Mouse (Mus musculus) left cerebral cortex, postnatal 10 days (tissue): Measurements from ENCODE around the gene Usp22. TPM values are rescaled to one million over a fixed set of nuclear protein-coding genes. Genes with fewer than 3 reads are reported as not detected.
A peak's percentile ranks its signal among the peaks of the same experiment; 100 is the strongest.
"Not testable (repeated sequence)": the region's sequence is repeated elsewhere in the genome, so short reads cannot be mapped to it uniquely, and the experiment has no call there.

ENCODE experiments used
- DNase-seq, 2 experiments: peaks; one replicate each; pipeline ENCODE4 v3.0.0; 2021 to 2022; ENCODE audit warnings: low spot score in 2 of 2, mixed read lengths in 1 of 2; ENCODE audit errors: extremely low spot score in 1 of 2
- intact Hi-C: fragments of 180-260 bp; cut with DNase I; formaldehyde crosslinking; loops from one replicate; pipeline ENCODE4 v1.15.1; 2025
- total RNA-seq, 2 experiments: library from RNA; stranded (reverse); gene quantifications; 2 replicates each; pipeline ENCODE4 v1.2.3; 2021

The Usp22 gene
- total RNA-seq, 2 experiments from 2014 or later = 428 to 446 TPM

GRCm38 (mm10) chr11:61155727-61156126 is 19.1 kb downstream of the Usp22 start:
- DNase-seq = peak in 1 of 2 experiments; percentile 62
- intact Hi-C loops = loop anchor here (2.0 kb wide), 1 partner anchor 51 kb away; no protein-coding TSS in a partner anchor

GRCm38 (mm10) chr11:61150233-61151001 is 24.4 kb downstream of the Usp22 start:
- intact Hi-C loops = no loop called here
- DNase-seq = no peak

GRCm38 (mm10) chr11:61147300-61147683 is 27.6 kb downstream of the Usp22 start:
- intact Hi-C loops = no loop called here
- peak in 1 of 2 experiments; percentile 59 for DNase-seq

- intact Hi-C loops = no loop called here
- DNase-seq = no peak
Observed at GRCm38 (mm10) chr11:61146645-61147299, 28.1 kb downstream of the Usp22 start.

- no peak for DNase-seq
- intact Hi-C loops = no loop called here
Observed at GRCm38 (mm10) chr11:61145551-61145950, 29.3 kb downstream of the Usp22 start.

GRCm38 (mm10) chr11:61143564-61144469 is 31.0 kb downstream of the Usp22 start:
- DNase-seq = no peak
- intact Hi-C loops = no loop called here

GRCm38 (mm10) chr11:61142941-61143530 is 31.8 kb downstream of the Usp22 start:
- intact Hi-C loops = no loop called here
- no peak for DNase-seq

GRCm38 (mm10) chr11:61142262-61142661 is 32.6 kb downstream of the Usp22 start:
- intact Hi-C loops = no loop called here
- DNase-seq = no peak

GRCm38 (mm10) chr11:61141693-61142092 is 33.2 kb downstream of the Usp22 start:
- intact Hi-C loops = no loop called here

GRCm38 (mm10) chr11:61132943-61133342 is 41.9 kb downstream of the Usp22 start:
- intact Hi-C loops = no loop called here
- no peak for DNase-seq

More at GRCm38 (mm10) chr11:61141693-61142092, 33.2 kb downstream of the Usp22 start:
- DNase-seq = no peak

GRCm38 (mm10) chr11:61130646-61131045 is 44.2 kb downstream of the Usp22 start:
- DNase-seq, intact Hi-C loops: not testable (repeated sequence)

GRCm38 (mm10) chr11:61129305-61129704 is 45.5 kb downstream of the Usp22 start:
- intact Hi-C loops = no loop called here
- DNase-seq = no peak

GRCm38 (mm10) chr11:61127421-61128055 is 47.3 kb downstream of the Usp22 start:
- intact Hi-C loops = no loop called here
- DNase-seq = no peak

GRCm38 (mm10) chr11:61126606-61127355 is 48.1 kb downstream of the Usp22 start, which contains the start of gene Tnfrsf13b:
TSS of gene Tnfrsf13b (plus strand) at chr11:61126755.
- intact Hi-C loops = no loop called here
- no peak for DNase-seq

GRCm38 (mm10) chr11:61125970-61126369 is 48.9 kb downstream of the Usp22 start:
- intact Hi-C loops = no loop called here
- no peak for DNase-seq

GRCm38 (mm10) chr11:61123886-61124285 is 51.0 kb downstream of the Usp22 start:
- intact Hi-C loops = no loop called here
- DNase-seq = no peak

GRCm38 (mm10) chr11:61122769-61123288 is 52.0 kb downstream of the Usp22 start:
- DNase-seq = no peak
- intact Hi-C loops = no loop called here
